Mouse (Mus musculus) kidney, postnatal 10 days (tissue): ENCODE data around the gene Gck.

ENCODE experiments used
- DNase-seq: peaks from one replicate; pipeline ENCODE4 v3.0.0; 2021; ENCODE audit warnings: mixed read lengths

Gck gene

GRCm38 (mm10) chr11:5949586-5950352 lies at the start of gene Gck:
Gene Gck (minus strand): TSS chr11:5950081.
- no peak for DNase-seq

- no peak for DNase-seq
Measured at GRCm38 (mm10) chr11:5998472-5998871, 48.6 kb upstream of the Gck start.

- peak; percentile 93 for DNase-seq
Measured at GRCm38 (mm10) chr11:5995989-5996388, 46.1 kb upstream of the Gck start.

- DNase-seq: no peak
Measured at GRCm38 (mm10) chr11:5994880-5995279, 45.0 kb upstream of the Gck start.

GRCm38 (mm10) chr11:5994212-5994611 lies 44.3 kb upstream of the Gck start:
- no peak for DNase-seq

GRCm38 (mm10) chr11:5990910-5991309 lies 41.0 kb upstream of the Gck start:
- DNase-seq: peak; percentile 74

- no peak for DNase-seq
Measured at GRCm38 (mm10) chr11:5989954-5990593, 40.2 kb upstream of the Gck start.

GRCm38 (mm10) chr11:5988126-5988525 lies 38.2 kb upstream of the Gck start:
- no peak for DNase-seq

GRCm38 (mm10) chr11:5983629-5984028 lies 33.7 kb upstream of the Gck start:
- no peak for DNase-seq

- no peak for DNase-seq
Measured at GRCm38 (mm10) chr11:5981323-5981722, 31.4 kb upstream of the Gck start.

- no peak for DNase-seq
Measured at GRCm38 (mm10) chr11:5980561-5980960, 30.7 kb upstream of the Gck start.

GRCm38 (mm10) chr11:5980108-5980507 lies 30.2 kb upstream of the Gck start:
- DNase-seq: no peak

GRCm38 (mm10) chr11:5979088-5979487 lies 29.2 kb upstream of the Gck start:
- no peak for DNase-seq

- DNase-seq: peak; percentile 50
Measured at GRCm38 (mm10) chr11:5976106-5976505, 26.2 kb upstream of the Gck start.

GRCm38 (mm10) chr11:5975068-5975467 lies 25.2 kb upstream of the Gck start:
- DNase-seq: no peak

- DNase-seq: no peak
Measured at GRCm38 (mm10) chr11:5974053-5974452, 24.2 kb upstream of the Gck start.

- no peak for DNase-seq
Measured at GRCm38 (mm10) chr11:5973151-5973550, 23.3 kb upstream of the Gck start.

- no peak for DNase-seq
Measured at GRCm38 (mm10) chr11:5971202-5971601, 21.3 kb upstream of the Gck start.

GRCm38 (mm10) chr11:5968223-5968622 lies 18.3 kb upstream of the Gck start:
- DNase-seq: no peak

- no peak for DNase-seq
Measured at GRCm38 (mm10) chr11:5966751-5967150, 16.9 kb upstream of the Gck start.

- no peak for DNase-seq
Measured at GRCm38 (mm10) chr11:5965865-5966264, 16.0 kb upstream of the Gck start.

GRCm38 (mm10) chr11:5960051-5960450 lies 10.2 kb upstream of the Gck start:
- DNase-seq: no peak

GRCm38 (mm10) chr11:5955546-5956276 lies 5.8 kb upstream of the Gck start, which contains the start of gene Ykt6:
Gene Ykt6 (plus strand): TSS chr11:5955693.
- peak; percentile 98 for DNase-seq
